Mouse (Mus musculus): Measurements from ENCODE around the gene Acaca. TPM values are rescaled to one million over a fixed set of nuclear protein-coding genes. Genes with fewer than 3 reads are reported as not detected.

The Acaca gene
- polyA plus RNA-seq, 1 experiment from 2014 or later = 31.4 TPM

- no peaks in the 10 kb centered on the region for H3K27me3 ChIP-seq (ENCODE audit: control insufficient read depth, insufficient read depth, low read depth, low read length)
- H3K4me2 ChIP-seq (ENCODE audit: low read length) = no peak overlapping the region
- ATAC-seq = no peak
- no peak overlapping the region for H3K4me3 ChIP-seq (ENCODE audit: low read depth, low read length)
- 84% methylated on average over 1 of the region's 1 CpGs for WGBS
- H3K9ac ChIP-seq (ENCODE audit: low read depth, low read length) = no peak overlapping the region
- no peaks in the 10 kb centered on the region for H3K9me3 ChIP-seq (replicated peaks; ENCODE audit: control insufficient read depth, low read length, poor library complexity, severe bottlenecking)
- H3K4me1 ChIP-seq (ENCODE audit: control insufficient read depth, insufficient read depth, low read length) = no peaks in the 10 kb centered on the region
- no peak overlapping the region for H3K27ac ChIP-seq (ENCODE audit: low read length)
- no peaks in the 10 kb centered on the region; the same call in 1 of the 2 replicates for H3K36me3 ChIP-seq (ENCODE audit: control insufficient read depth, insufficient read depth, low read length)
Measured at GRCm38 (mm10) chr11:84252425-84252824, 123.0 kb downstream of the Acaca start.

GRCm38 (mm10) chr11:84255879-84256278, 126.4 kb downstream of the Acaca start:
- Histone ChIP-seq H3K4me2 (ENCODE audit: low read length) (no peak overlapping the region), H3K4me3 (ENCODE audit: low read depth, low read length) (no peak overlapping the region), H3K27me3 (ENCODE audit: control insufficient read depth, insufficient read depth, low read depth, low read length) (no peaks in the 10 kb centered on the region), H3K36me3 (ENCODE audit: control insufficient read depth, insufficient read depth, low read length) (no peaks in the 10 kb centered on the region), H3K9me3 (replicated peaks; ENCODE audit: control insufficient read depth, low read length, poor library complexity, severe bottlenecking) (no peaks in the 10 kb centered on the region), H3K27ac (ENCODE audit: low read length) (no peak overlapping the region), H3K9ac (ENCODE audit: low read depth, low read length) (no peak overlapping the region), H3K4me1 (ENCODE audit: control insufficient read depth, insufficient read depth, low read length) (no peaks in the 10 kb centered on the region)
- ATAC-seq = no peak
- WGBS = 87% methylated on average over 4 of the region's 4 CpGs

- Histone ChIP-seq H3K4me2 (ENCODE audit: low read length) (no peak overlapping the region), H3K4me1 (ENCODE audit: control insufficient read depth, insufficient read depth, low read length) (no peaks in the 10 kb centered on the region), H3K9ac (ENCODE audit: low read depth, low read length) (no peak overlapping the region), H3K27me3 (ENCODE audit: control insufficient read depth, insufficient read depth, low read depth, low read length) (no peaks in the 10 kb centered on the region), H3K27ac (ENCODE audit: low read length) (no peak overlapping the region), H3K9me3 (replicated peaks; ENCODE audit: control insufficient read depth, low read length, poor library complexity, severe bottlenecking) (no peaks in the 10 kb centered on the region), H3K4me3 (ENCODE audit: low read depth, low read length) (no peak overlapping the region), H3K36me3 (ENCODE audit: control insufficient read depth, insufficient read depth, low read length) (peaks cover 5% of the 10 kb centered on the region; the same call in 1 of the 2 replicates)
- ATAC-seq = no peak
- 85% methylated on average over 4 of the region's 4 CpGs for WGBS
Measured at GRCm38 (mm10) chr11:84258053-84258710, 128.7 kb downstream of the Acaca start.

GRCm38 (mm10) chr11:84264490-84264889, 135.0 kb downstream of the Acaca start:
- Histone ChIP-seq H3K4me3 (ENCODE audit: low read depth, low read length) (no peak overlapping the region), H3K27me3 (ENCODE audit: control insufficient read depth, insufficient read depth, low read depth, low read length) (no peaks in the 10 kb centered on the region), H3K4me2 (ENCODE audit: low read length) (no peak overlapping the region), H3K4me1 (ENCODE audit: control insufficient read depth, insufficient read depth, low read length) (no peaks in the 10 kb centered on the region), H3K9ac (ENCODE audit: low read depth, low read length) (no peak overlapping the region), H3K9me3 (replicated peaks; ENCODE audit: control insufficient read depth, low read length, poor library complexity, severe bottlenecking) (no peaks in the 10 kb centered on the region), H3K36me3 (ENCODE audit: control insufficient read depth, insufficient read depth, low read length) (peaks cover 20% of the 10 kb centered on the region; the same call in 1 of the 2 replicates), H3K27ac (ENCODE audit: low read length) (no peak overlapping the region)
- no peak for ATAC-seq
- WGBS = 58% methylated on average over 3 of the region's 3 CpGs

- Histone ChIP-seq H3K27me3 (ENCODE audit: control insufficient read depth, insufficient read depth, low read depth, low read length) (no peaks in the 10 kb centered on the region), H3K36me3 (ENCODE audit: control insufficient read depth, insufficient read depth, low read length) (peaks cover 16% of the 10 kb centered on the region; the same call in 1 of the 2 replicates), H3K27ac (ENCODE audit: low read length) (no peak overlapping the region), H3K4me2 (ENCODE audit: low read length) (no peak overlapping the region), H3K9ac (ENCODE audit: low read depth, low read length) (no peak overlapping the region), H3K4me1 (ENCODE audit: control insufficient read depth, insufficient read depth, low read length) (peaks cover 9% of the 10 kb centered on the region), H3K4me3 (ENCODE audit: low read depth, low read length) (no peak overlapping the region), H3K9me3 (replicated peaks; ENCODE audit: control insufficient read depth, low read length, poor library complexity, severe bottlenecking) (no peaks in the 10 kb centered on the region)
- no peak for ATAC-seq
Measured at GRCm38 (mm10) chr11:84268068-84268467, 138.6 kb downstream of the Acaca start.

GRCm38 (mm10) chr11:84270511-84270910, 141.0 kb downstream of the Acaca start:
- H3K27me3 ChIP-seq (ENCODE audit: control insufficient read depth, insufficient read depth, low read depth, low read length) = no peaks in the 10 kb centered on the region
- 41% methylated on average over 3 of the region's 3 CpGs for WGBS
- no peak for ATAC-seq
- no peak overlapping the region for H3K4me3 ChIP-seq (ENCODE audit: low read depth, low read length)
- peaks cover 9% of the 10 kb centered on the region for H3K4me1 ChIP-seq (ENCODE audit: control insufficient read depth, insufficient read depth, low read length)
- H3K27ac ChIP-seq (ENCODE audit: low read length) = no peak overlapping the region
- H3K36me3 ChIP-seq (ENCODE audit: control insufficient read depth, insufficient read depth, low read length) = peaks cover 13% of the 10 kb centered on the region; the same call in 1 of the 2 replicates
- H3K9me3 ChIP-seq (replicated peaks; ENCODE audit: control insufficient read depth, low read length, poor library complexity, severe bottlenecking) = no peaks in the 10 kb centered on the region
- no peak overlapping the region for H3K9ac ChIP-seq (ENCODE audit: low read depth, low read length)
- no peak overlapping the region for H3K4me2 ChIP-seq (ENCODE audit: low read length)

- Histone ChIP-seq H3K4me3 (ENCODE audit: low read depth, low read length) (no peak overlapping the region), H3K9ac (ENCODE audit: low read depth, low read length) (no peak overlapping the region), H3K36me3 (ENCODE audit: control insufficient read depth, insufficient read depth, low read length) (peaks cover 4% of the 10 kb centered on the region; the same call in 1 of the 2 replicates), H3K4me1 (ENCODE audit: control insufficient read depth, insufficient read depth, low read length) (peaks cover 9% of the 10 kb centered on the region), H3K9me3 (replicated peaks; ENCODE audit: control insufficient read depth, low read length, poor library complexity, severe bottlenecking) (no peaks in the 10 kb centered on the region), H3K27me3 (ENCODE audit: control insufficient read depth, insufficient read depth, low read depth, low read length) (no peaks in the 10 kb centered on the region), H3K4me2 (ENCODE audit: low read length) (no peak overlapping the region), H3K27ac (ENCODE audit: low read length) (peak overlapping the region; percentile 59)
- 22% methylated on average over 10 of the region's 10 CpGs for WGBS
- no peak for ATAC-seq
Measured at GRCm38 (mm10) chr11:84271948-84272347, 142.5 kb downstream of the Acaca start.

- Histone ChIP-seq H3K27ac (ENCODE audit: low read length) (peak overlapping the region; percentile 69), H3K9ac (ENCODE audit: low read depth, low read length) (no peak overlapping the region), H3K9me3 (replicated peaks; ENCODE audit: control insufficient read depth, low read length, poor library complexity, severe bottlenecking) (no peaks in the 10 kb centered on the region), H3K27me3 (ENCODE audit: control insufficient read depth, insufficient read depth, low read depth, low read length) (no peaks in the 10 kb centered on the region), H3K36me3 (ENCODE audit: control insufficient read depth, insufficient read depth, low read length) (0 out of 2 replicates have a peak, but pooled peaks cover 4% of the 10 kb centered on the region), H3K4me3 (ENCODE audit: low read depth, low read length) (no peak overlapping the region), H3K4me1 (ENCODE audit: control insufficient read depth, insufficient read depth, low read length) (peaks cover 12% of the 10 kb centered on the region), H3K4me2 (ENCODE audit: low read length) (no peak overlapping the region)
- 62% methylated on average over 3 of the region's 3 CpGs for WGBS
- no peak for ATAC-seq
Measured at GRCm38 (mm10) chr11:84272574-84272973, 143.1 kb downstream of the Acaca start.

GRCm38 (mm10) chr11:84276979-84277378, 147.5 kb downstream of the Acaca start:
- Histone ChIP-seq H3K9me3 (replicated peaks; ENCODE audit: control insufficient read depth, low read length, poor library complexity, severe bottlenecking) (no peaks in the 10 kb centered on the region), H3K4me3 (ENCODE audit: low read depth, low read length) (no peak overlapping the region), H3K36me3 (ENCODE audit: control insufficient read depth, insufficient read depth, low read length) (0 out of 2 replicates have a peak, but pooled peaks cover 7% of the 10 kb centered on the region), H3K4me1 (ENCODE audit: control insufficient read depth, insufficient read depth, low read length) (peaks cover 12% of the 10 kb centered on the region), H3K9ac (ENCODE audit: low read depth, low read length) (no peak overlapping the region), H3K27me3 (ENCODE audit: control insufficient read depth, insufficient read depth, low read depth, low read length) (no peaks in the 10 kb centered on the region), H3K27ac (ENCODE audit: low read length) (no peak overlapping the region), H3K4me2 (ENCODE audit: low read length) (no peak overlapping the region)
- no peak for ATAC-seq
- WGBS = 7% methylated on average over 5 of the region's 5 CpGs

Measured in midbrain, embryonic 16.5 days (tissue).